Mouse (Mus musculus): ENCODE results near the gene Cers5. TPM values are rescaled to one million over a fixed set of nuclear protein-coding genes. Genes with fewer than 3 reads are reported as not detected.

Gene Cers5
- polyA plus RNA-seq, 2 experiments: 75.1 to 84.9 TPM

DNA sequence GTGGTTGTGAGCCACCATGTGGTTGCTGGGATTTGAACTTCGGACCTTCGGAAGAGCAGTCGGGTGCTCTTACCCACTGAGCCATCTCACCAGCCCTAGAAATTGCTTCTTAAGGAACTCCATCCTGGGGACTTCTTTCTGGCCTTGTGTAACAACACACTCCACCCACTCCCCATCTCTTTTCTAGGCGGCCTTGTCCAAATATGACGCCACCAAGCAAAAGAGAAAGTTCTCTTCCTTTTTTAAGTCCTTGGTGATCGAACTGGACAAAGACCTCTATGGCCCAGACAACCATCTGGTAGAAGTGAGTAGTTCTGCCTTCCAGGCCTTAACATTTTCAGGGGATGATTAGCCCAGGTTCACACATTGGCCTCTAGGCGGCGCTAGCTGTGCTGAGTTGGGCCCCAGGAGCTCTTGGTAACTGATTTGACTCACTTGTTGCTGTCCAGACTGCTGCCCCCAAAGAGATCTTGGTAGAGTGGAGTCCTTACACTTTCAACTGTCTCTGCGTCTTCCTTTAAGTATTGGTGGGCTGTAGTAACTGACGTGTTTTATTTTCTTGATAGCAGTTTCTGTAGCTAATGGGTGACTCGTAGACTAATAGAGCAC is 67.1 kb downstream of the Cers5 start, which contains the start of gene Gm17349:
Gene Gm17349, minus strand, starts transcription at position 51 of the 609 bp plus-strand sequence.
- TF ChIP-seq POLR2A (IDR thresholded peaks at IDR 0.05; ENCODE audit: borderline replicate concordance, extremely low read depth, insufficient read depth, insufficient read length): no peak
- no peaks in the 10 kb centered on the region for H3K27me3 ChIP-seq (ENCODE audit: control insufficient read depth, insufficient read depth, low read length)
- peaks cover 19% of the 10 kb centered on the region for H3K4me1 ChIP-seq (ENCODE audit: control insufficient read depth, insufficient read depth, low read length)
- H3K36me3 ChIP-seq (ENCODE audit: control insufficient read depth, insufficient read depth, low read length): peaks cover 67% of the 10 kb centered on the region
- H3K4me3 ChIP-seq (replicated peaks; ENCODE audit: low read length): no peak within 1 kb of the TSS
- no peak within 1 kb of the TSS for H3K27ac ChIP-seq (replicated peaks; ENCODE audit: low read depth, low read length)
- ATAC-seq (ENCODE audit: low FRiP score, low read depth): no peak
- WGBS: 72% methylated on average over 11 of the region's 11 CpGs
- H3K4me2 ChIP-seq (replicated peaks; ENCODE audit: low read depth, low read length, severe bottlenecking): no peak within 1 kb of the TSS
- peak within 1 kb of the TSS; percentile 28; the same call in 1 of the 2 replicates for H3K9ac ChIP-seq (ENCODE audit: low read depth, low read length, severe bottlenecking)
- peak; percentile 57 for DNase-seq (ENCODE audit: low spot score)
- no peaks in the 10 kb centered on the region for H3K9me3 ChIP-seq (ENCODE audit: control insufficient read depth, low read length)

DNA sequence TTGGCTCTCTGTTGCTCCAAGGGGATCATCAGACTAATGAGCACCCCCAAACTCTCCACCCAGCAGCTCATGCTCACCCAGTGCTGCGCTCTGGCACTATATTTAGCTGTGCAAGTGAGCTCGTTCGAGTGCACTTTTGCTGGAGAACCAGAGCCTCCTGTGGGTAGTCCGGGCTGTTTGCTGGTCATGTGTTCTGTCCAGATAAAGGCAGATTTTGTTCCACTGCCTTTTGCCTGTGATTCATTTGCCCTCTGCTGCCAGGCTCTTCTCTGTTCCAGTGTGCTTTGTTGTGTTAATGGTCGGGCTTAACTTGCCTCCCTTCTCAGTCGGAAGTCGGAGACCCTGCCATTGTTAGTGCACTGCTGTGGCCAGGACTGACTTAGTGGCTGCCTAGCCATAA is 67.8 kb downstream of the Cers5 start:
- ATAC-seq (ENCODE audit: low FRiP score, low read depth) (no peak), DNase-seq (ENCODE audit: low spot score) (no peak)
- no peak overlapping the region for H3K4me3 ChIP-seq (replicated peaks; ENCODE audit: low read length)
- no peaks in the 10 kb centered on the region for H3K9me3 ChIP-seq (ENCODE audit: control insufficient read depth, low read length)
- H3K36me3 ChIP-seq (ENCODE audit: control insufficient read depth, insufficient read depth, low read length): peaks cover 60% of the 10 kb centered on the region
- no peak overlapping the region for H3K9ac ChIP-seq (ENCODE audit: low read depth, low read length, severe bottlenecking)
- TF ChIP-seq POLR2A (IDR thresholded peaks at IDR 0.05; ENCODE audit: borderline replicate concordance, extremely low read depth, insufficient read depth, insufficient read length): no peak
- H3K27ac ChIP-seq (replicated peaks; ENCODE audit: low read depth, low read length): no peak overlapping the region
- H3K27me3 ChIP-seq (ENCODE audit: control insufficient read depth, insufficient read depth, low read length): no peaks in the 10 kb centered on the region
- peaks cover 19% of the 10 kb centered on the region for H3K4me1 ChIP-seq (ENCODE audit: control insufficient read depth, insufficient read depth, low read length)
- WGBS: 79% methylated on average over 7 of the region's 7 CpGs
- no peak overlapping the region for H3K4me2 ChIP-seq (replicated peaks; ENCODE audit: low read depth, low read length, severe bottlenecking)

DNA sequence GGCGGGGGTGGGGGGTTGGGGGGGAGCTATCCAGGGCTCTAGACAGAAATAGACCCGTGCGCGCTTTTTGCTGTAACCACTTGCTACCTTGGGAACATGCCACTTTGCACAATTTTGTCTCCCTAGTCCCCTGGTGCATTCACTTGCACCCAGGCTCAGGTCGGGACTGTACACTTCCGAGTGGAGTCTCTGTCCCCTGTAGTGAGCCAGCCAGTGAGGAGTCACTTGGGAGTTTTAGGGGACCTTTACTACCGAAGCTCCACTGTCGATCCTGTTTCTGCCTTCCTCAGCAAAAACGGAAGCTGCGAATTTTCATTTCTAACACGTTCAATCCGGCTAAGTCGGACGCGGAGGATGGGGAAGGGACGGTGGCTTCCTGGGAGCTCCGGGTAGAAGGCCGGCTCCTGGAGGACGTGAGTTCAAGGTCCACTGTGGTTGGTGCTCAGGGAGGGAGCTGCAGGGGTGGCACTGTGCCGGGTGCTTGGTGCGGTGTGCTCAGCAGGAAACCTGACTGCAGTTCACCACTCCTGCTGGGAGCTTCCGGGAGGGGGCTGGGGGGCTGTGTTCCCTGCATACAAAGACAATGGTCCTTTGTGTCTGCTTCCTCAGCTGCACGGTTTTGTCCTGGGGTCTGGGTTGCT is 68.5 kb downstream of the Cers5 start:
- H3K27ac ChIP-seq (replicated peaks; ENCODE audit: low read depth, low read length): no peak overlapping the region
- no peak overlapping the region for H3K4me2 ChIP-seq (replicated peaks; ENCODE audit: low read depth, low read length, severe bottlenecking)
- H3K36me3 ChIP-seq (ENCODE audit: control insufficient read depth, insufficient read depth, low read length): peaks cover 53% of the 10 kb centered on the region
- no peaks in the 10 kb centered on the region for H3K27me3 ChIP-seq (ENCODE audit: control insufficient read depth, insufficient read depth, low read length)
- H3K9ac ChIP-seq (ENCODE audit: low read depth, low read length, severe bottlenecking): peak overlapping the region; percentile 28; the same call in 1 of the 2 replicates
- TF ChIP-seq POLR2A (IDR thresholded peaks at IDR 0.05; ENCODE audit: borderline replicate concordance, extremely low read depth, insufficient read depth, insufficient read length): no peak
- peaks cover 19% of the 10 kb centered on the region for H3K4me1 ChIP-seq (ENCODE audit: control insufficient read depth, insufficient read depth, low read length)
- ATAC-seq (ENCODE audit: low FRiP score, low read depth) (no peak), DNase-seq (ENCODE audit: low spot score) (no peak)
- WGBS: 64% methylated on average over 23 of the region's 23 CpGs
- H3K4me3 ChIP-seq (replicated peaks; ENCODE audit: low read length): no peak overlapping the region
- H3K9me3 ChIP-seq (ENCODE audit: control insufficient read depth, low read length): no peaks in the 10 kb centered on the region

DNA sequence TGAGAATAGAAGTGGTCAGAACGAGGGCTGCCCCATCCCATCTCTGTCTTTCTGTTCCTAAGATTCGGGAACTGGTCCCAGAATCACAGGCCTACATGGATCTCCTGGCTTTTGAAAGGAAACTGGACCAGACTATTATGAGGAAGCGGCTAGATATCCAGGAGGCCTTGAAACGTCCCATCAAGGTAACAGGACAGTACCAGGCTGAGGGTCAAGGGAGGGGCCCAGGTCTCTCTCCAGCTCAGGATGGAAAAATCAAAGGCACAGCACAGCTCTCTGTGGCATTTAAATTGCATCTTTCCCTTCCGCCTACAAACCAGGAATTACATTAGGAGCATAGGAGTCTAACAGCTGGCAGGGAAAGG is 69.0 kb downstream of the Cers5 start:
- no peaks in the 10 kb centered on the region for H3K9me3 ChIP-seq (ENCODE audit: control insufficient read depth, low read length)
- WGBS: 74% methylated on average over 5 of the region's 5 CpGs
- peak overlapping the region; percentile 78; the same call in 1 of the 2 replicates for H3K4me2 ChIP-seq (replicated peaks; ENCODE audit: low read depth, low read length, severe bottlenecking)
- H3K9ac ChIP-seq (ENCODE audit: low read depth, low read length, severe bottlenecking): peak overlapping the region; percentile 99; the same call in 1 of the 2 replicates
- peaks cover 48% of the 10 kb centered on the region for H3K36me3 ChIP-seq (ENCODE audit: control insufficient read depth, insufficient read depth, low read length)
- ATAC-seq (ENCODE audit: low FRiP score, low read depth): no peak
- no peak overlapping the region for H3K4me3 ChIP-seq (replicated peaks; ENCODE audit: low read length)
- DNase-seq (ENCODE audit: low spot score): no peak
- no peak overlapping the region for H3K27ac ChIP-seq (replicated peaks; ENCODE audit: low read depth, low read length)
- H3K4me1 ChIP-seq (ENCODE audit: control insufficient read depth, insufficient read depth, low read length): peaks cover 19% of the 10 kb centered on the region
- no peak for TF ChIP-seq POLR2A (IDR thresholded peaks at IDR 0.05; ENCODE audit: borderline replicate concordance, extremely low read depth, insufficient read depth, insufficient read length)
- H3K27me3 ChIP-seq (ENCODE audit: control insufficient read depth, insufficient read depth, low read length): no peaks in the 10 kb centered on the region

DNA sequence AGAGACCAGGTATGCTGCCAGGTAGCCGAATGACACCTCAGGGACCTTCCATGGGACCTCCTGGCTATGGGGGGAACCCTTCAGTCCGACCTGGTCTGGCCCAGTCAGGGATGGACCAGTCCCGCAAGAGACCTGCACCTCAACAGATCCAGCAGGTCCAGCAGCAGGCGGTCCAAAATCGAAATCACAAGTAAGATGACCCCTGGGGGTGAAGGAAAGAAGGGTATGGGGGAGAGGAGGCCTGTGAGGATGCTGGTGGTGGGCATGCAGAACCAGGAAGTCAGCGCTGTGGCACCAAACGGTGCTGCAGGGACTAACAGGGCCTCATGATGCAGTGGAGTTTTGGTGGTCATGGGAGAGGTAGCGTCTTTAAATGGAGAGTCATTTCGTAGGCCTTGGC is 69.6 kb downstream of the Cers5 start:
- no peak for TF ChIP-seq POLR2A (IDR thresholded peaks at IDR 0.05; ENCODE audit: borderline replicate concordance, extremely low read depth, insufficient read depth, insufficient read length)
- WGBS: 67% methylated on average over 9 of the region's 9 CpGs
- H3K36me3 ChIP-seq (ENCODE audit: control insufficient read depth, insufficient read depth, low read length): peaks cover 43% of the 10 kb centered on the region
- H3K4me1 ChIP-seq (ENCODE audit: control insufficient read depth, insufficient read depth, low read length): peaks cover 19% of the 10 kb centered on the region
- peak overlapping the region; percentile 78 for H3K4me2 ChIP-seq (replicated peaks; ENCODE audit: low read depth, low read length, severe bottlenecking)
- H3K9ac ChIP-seq (ENCODE audit: low read depth, low read length, severe bottlenecking): peak overlapping the region; percentile 99
- no peaks in the 10 kb centered on the region for H3K9me3 ChIP-seq (ENCODE audit: control insufficient read depth, low read length)
- H3K4me3 ChIP-seq (replicated peaks; ENCODE audit: low read length): peak overlapping the region; percentile 86
- ATAC-seq (ENCODE audit: low FRiP score, low read depth) (no peak), DNase-seq (ENCODE audit: low spot score) (no peak)
- H3K27me3 ChIP-seq (ENCODE audit: control insufficient read depth, insufficient read depth, low read length): no peaks in the 10 kb centered on the region
- H3K27ac ChIP-seq (replicated peaks; ENCODE audit: low read depth, low read length): no peak overlapping the region
